Mouse (Mus musculus): Measurements from ENCODE around the gene Slc9a9.

- TF ChIP-seq GATA1 (IDR thresholded peaks at IDR 0.05; ENCODE audit: low read length) (no peak), TAL1 (IDR thresholded peaks at IDR 0.05; ENCODE audit: low read length) (no peak)
Observed at GRCm38 (mm10) chr9:94691311-94692087, 21.8 kb downstream of the Slc9a9 start.
